Mouse (Mus musculus): Measurements from ENCODE around the gene A630076J17Rik. TPM values are rescaled to one million over a fixed set of nuclear protein-coding genes. Genes with fewer than 3 reads are reported as not detected.

A630076J17Rik gene
- total and polyA plus RNA-seq, 2 experiments from 2014 or later, result not detected

- no peak for TF ChIP-seq CTCF (IDR thresholded peaks at IDR 0.05; ENCODE audit: low read depth)
- H3K9ac ChIP-seq (replicated peaks; ENCODE audit: low read length), result no peak overlapping the region
- no peak for ATAC-seq
- H3K4me2 ChIP-seq (ENCODE audit: low read depth, low read length), result no peak overlapping the region
- no peak overlapping the region for H3K4me3 ChIP-seq (ENCODE audit: low read length)
- H3K4me1 ChIP-seq (ENCODE audit: insufficient read depth, low read length), result no peaks in the 10 kb centered on the region
- H3K27ac ChIP-seq, result no peak overlapping the region
- no peak for DNase-seq (ENCODE audit: low spot score)
- H3K27me3 ChIP-seq (ENCODE audit: insufficient read depth, low read length), result no peaks in the 10 kb centered on the region
- H3K36me3 ChIP-seq (ENCODE audit: insufficient read depth, low read length), result no peaks in the 10 kb centered on the region
- WGBS, result 84% methylated on average over 5 of the region's 5 CpGs
- no peaks in the 10 kb centered on the region for H3K9me3 ChIP-seq (ENCODE audit: low read length)
These were observed 15.8 kb upstream of the A630076J17Rik start for GRCm38 (mm10) chr3:107214606-107215005.

GRCm38 (mm10) chr3:107216400-107217100 is 13.9 kb upstream of the A630076J17Rik start:
- WGBS, result 70% methylated on average over 8 of the region's 8 CpGs
- Histone ChIP-seq H3K4me2 (ENCODE audit: low read depth, low read length) (no peak overlapping the region), H3K9ac (replicated peaks; ENCODE audit: low read length) (no peak overlapping the region), H3K27me3 (ENCODE audit: insufficient read depth, low read length) (no peaks in the 10 kb centered on the region), H3K27ac (no peak overlapping the region), H3K4me1 (ENCODE audit: insufficient read depth, low read length) (no peaks in the 10 kb centered on the region), H3K36me3 (ENCODE audit: insufficient read depth, low read length) (no peaks in the 10 kb centered on the region), H3K4me3 (ENCODE audit: low read length) (no peak overlapping the region), H3K9me3 (ENCODE audit: low read length) (no peaks in the 10 kb centered on the region)
- ATAC-seq, result no peak
- TF ChIP-seq CTCF (IDR thresholded peaks at IDR 0.05; ENCODE audit: low read depth), result no peak
- DNase-seq (ENCODE audit: low spot score), result no peak

- Histone ChIP-seq H3K4me1 (ENCODE audit: insufficient read depth, low read length) (no peaks in the 10 kb centered on the region), H3K36me3 (ENCODE audit: insufficient read depth, low read length) (no peaks in the 10 kb centered on the region), H3K27me3 (ENCODE audit: insufficient read depth, low read length) (no peaks in the 10 kb centered on the region), H3K9me3 (ENCODE audit: low read length) (no peaks in the 10 kb centered on the region), H3K4me3 (ENCODE audit: low read length) (no peak overlapping the region), H3K27ac (no peak overlapping the region), H3K9ac (replicated peaks; ENCODE audit: low read length) (no peak overlapping the region), H3K4me2 (ENCODE audit: low read depth, low read length) (no peak overlapping the region)
- no peak for TF ChIP-seq CTCF (IDR thresholded peaks at IDR 0.05; ENCODE audit: low read depth)
- WGBS, result 88% methylated on average over 3 of the region's 3 CpGs
- DNase-seq (ENCODE audit: low spot score) (no peak), ATAC-seq (no peak)
These were observed 13.3 kb upstream of the A630076J17Rik start for GRCm38 (mm10) chr3:107217101-107217480.

GRCm38 (mm10) chr3:107218572-107218971 is 11.8 kb upstream of the A630076J17Rik start:
- no peak for DNase-seq (ENCODE audit: low spot score)
- no peak for ATAC-seq
- Histone ChIP-seq H3K27ac (no peak overlapping the region), H3K4me1 (ENCODE audit: insufficient read depth, low read length) (no peaks in the 10 kb centered on the region), H3K27me3 (ENCODE audit: insufficient read depth, low read length) (no peaks in the 10 kb centered on the region), H3K4me3 (ENCODE audit: low read length) (no peak overlapping the region), H3K9me3 (ENCODE audit: low read length) (no peaks in the 10 kb centered on the region), H3K9ac (replicated peaks; ENCODE audit: low read length) (no peak overlapping the region), H3K4me2 (ENCODE audit: low read depth, low read length) (no peak overlapping the region), H3K36me3 (ENCODE audit: insufficient read depth, low read length) (no peaks in the 10 kb centered on the region)
- no peak for TF ChIP-seq CTCF (IDR thresholded peaks at IDR 0.05; ENCODE audit: low read depth)
- 90% methylated on average over 7 of the region's 7 CpGs for WGBS

- Histone ChIP-seq H3K36me3 (ENCODE audit: insufficient read depth, low read length) (no peaks in the 10 kb centered on the region), H3K27ac (no peak within 1 kb of the TSS), H3K27me3 (ENCODE audit: insufficient read depth, low read length) (no peaks in the 10 kb centered on the region), H3K4me2 (ENCODE audit: low read depth, low read length) (no peak within 1 kb of the TSS), H3K4me1 (ENCODE audit: insufficient read depth, low read length) (no peaks in the 10 kb centered on the region), H3K4me3 (ENCODE audit: low read length) (no peak within 1 kb of the TSS), H3K9ac (replicated peaks; ENCODE audit: low read length) (no peak within 1 kb of the TSS), H3K9me3 (ENCODE audit: low read length) (no peaks in the 10 kb centered on the region)
- WGBS, result 89% methylated on average over 10 of the region's 10 CpGs
- TF ChIP-seq CTCF (IDR thresholded peaks at IDR 0.05; ENCODE audit: low read depth), result no peak
- ATAC-seq, result no peak
- no peak for DNase-seq (ENCODE audit: low spot score)
These were observed 8.8 kb upstream of the A630076J17Rik start, which contains the start of gene Cym for GRCm38 (mm10) chr3:107221608-107222007. Gene Cym, minus strand, starts transcription at chr3:107221732.

- H3K27ac ChIP-seq, result no peak overlapping the region
- H3K9ac ChIP-seq (replicated peaks; ENCODE audit: low read length), result no peak overlapping the region
- H3K9me3 ChIP-seq (ENCODE audit: low read length), result no peaks in the 10 kb centered on the region
- no peaks in the 10 kb centered on the region for H3K4me1 ChIP-seq (ENCODE audit: insufficient read depth, low read length)
- no peak overlapping the region for H3K4me3 ChIP-seq (ENCODE audit: low read length)
- ATAC-seq, result no peak
- no peaks in the 10 kb centered on the region for H3K36me3 ChIP-seq (ENCODE audit: insufficient read depth, low read length)
- H3K4me2 ChIP-seq (ENCODE audit: low read depth, low read length), result no peak overlapping the region
- H3K27me3 ChIP-seq (ENCODE audit: insufficient read depth, low read length), result no peaks in the 10 kb centered on the region
- TF ChIP-seq CTCF (IDR thresholded peaks at IDR 0.05; ENCODE audit: low read depth), result no peak
- no peak for DNase-seq (ENCODE audit: low spot score)
- 83% methylated on average over 1 of the region's 1 CpGs for WGBS
These were observed 7.2 kb upstream of the A630076J17Rik start for GRCm38 (mm10) chr3:107223230-107223629.

GRCm38 (mm10) chr3:107225820-107226219 is 4.6 kb upstream of the A630076J17Rik start:
- TF ChIP-seq CTCF (IDR thresholded peaks at IDR 0.05; ENCODE audit: low read depth), result no peak
- Histone ChIP-seq H3K36me3 (ENCODE audit: insufficient read depth, low read length) (no peaks in the 10 kb centered on the region), H3K4me3 (ENCODE audit: low read length) (no peak overlapping the region), H3K9me3 (ENCODE audit: low read length) (no peaks in the 10 kb centered on the region), H3K4me1 (ENCODE audit: insufficient read depth, low read length) (no peaks in the 10 kb centered on the region), H3K9ac (replicated peaks; ENCODE audit: low read length) (no peak overlapping the region), H3K4me2 (ENCODE audit: low read depth, low read length) (no peak overlapping the region), H3K27me3 (ENCODE audit: insufficient read depth, low read length) (no peaks in the 10 kb centered on the region), H3K27ac (no peak overlapping the region)
- ATAC-seq (no peak), DNase-seq (ENCODE audit: low spot score) (no peak)
- WGBS, result 91% methylated on average over 5 of the region's 5 CpGs

All from hindbrain, postnatal 0 days (tissue).